In genomic region chr10:115470621-115471334, GRCm38 (mm10) we compare ENCODE assay signal across 10 mouse cellular contexts.
DNase-seq lines count a peak whose midpoint lies in the region; ATAC-seq and TF ChIP-seq lines count a peak whose summit lies in the region.
"Had no signal": no experiment of that assay in that cellular context is flagged by ENCODE, and none has a peak within 500 bp of the region (broad histone marks: within the 10 kb centered on the region; RNA-seq: fewer than 3 reads in every experiment).

No protein-coding gene starts in this region.

- H3K27ac ChIP-seq in kidney, embryonic 15.5 days: no peak overlapping the region
- H3K27ac ChIP-seq in embryonic facial prominence, embryonic 11.5 days (replicated peaks; ENCODE audit: low read depth, low read length): no peak overlapping the region
- H3K27ac ChIP-seq in hindbrain, postnatal 0 days: peak overlapping the region; percentile 16; the same call in 1 of the 2 replicates
- H3K27ac ChIP-seq in neural tube, embryonic 13.5 days (replicated peaks): peak overlapping the region; percentile 73

- peak overlapping the region; percentile 38 for H3K4me3 ChIP-seq in kidney, embryonic 15.5 days (replicated peaks)
- H3K4me3 ChIP-seq in embryonic facial prominence, embryonic 11.5 days (ENCODE audit: low read depth, low read length): peak overlapping the region; percentile 14
- peak overlapping the region; percentile 33 for H3K4me3 ChIP-seq in hindbrain, postnatal 0 days (ENCODE audit: low read length)
- peak overlapping the region; percentile 37 for H3K4me3 ChIP-seq in neural tube, embryonic 13.5 days

- ATAC-seq in kidney, embryonic 15.5 days (replicated peaks; ENCODE audit: low FRiP score): no peak
- ATAC-seq in embryonic facial prominence, embryonic 11.5 days (replicated peaks; ENCODE audit: insufficient number of reproducible peaks, low FRiP score, low TSS enrichment, low read depth): no peak
- peak; percentile 66 for ATAC-seq in hindbrain, postnatal 0 days
- peak; percentile 58; the same call in 1 of the 2 replicates for ATAC-seq in neural tube, embryonic 13.5 days (ENCODE audit: low read depth)
- ATAC-seq: Patski had no signal

- no peaks in the 10 kb centered on the region for H3K9me3 ChIP-seq in kidney, embryonic 15.5 days (replicated peaks)
- H3K9me3 ChIP-seq in embryonic facial prominence, embryonic 11.5 days (replicated peaks; ENCODE audit: control insufficient read depth, low read length): no peaks in the 10 kb centered on the region
- H3K9me3 ChIP-seq in hindbrain, postnatal 0 days (ENCODE audit: low read length): no peaks in the 10 kb centered on the region
- H3K9me3 ChIP-seq in neural tube, embryonic 13.5 days: no peaks in the 10 kb centered on the region

- H3K27me3 ChIP-seq in kidney, embryonic 15.5 days: no peaks in the 10 kb centered on the region
- no peaks in the 10 kb centered on the region for H3K27me3 ChIP-seq in embryonic facial prominence, embryonic 11.5 days (ENCODE audit: control insufficient read depth, insufficient read depth, low read length)
- H3K27me3 ChIP-seq in hindbrain, postnatal 0 days (ENCODE audit: insufficient read depth, low read length): no peaks in the 10 kb centered on the region
- peaks cover 5% of the 10 kb centered on the region; the same call in 1 of the 2 replicates for H3K27me3 ChIP-seq in neural tube, embryonic 13.5 days

- no peaks in the 10 kb centered on the region for H3K36me3 ChIP-seq in kidney, embryonic 15.5 days
- H3K36me3 ChIP-seq in embryonic facial prominence, embryonic 11.5 days (replicated peaks; ENCODE audit: control insufficient read depth, insufficient read depth, low read depth, low read length): no peaks in the 10 kb centered on the region
- H3K36me3 ChIP-seq in hindbrain, postnatal 0 days (ENCODE audit: insufficient read depth, low read length): no peaks in the 10 kb centered on the region
- H3K36me3 ChIP-seq in neural tube, embryonic 13.5 days: no peaks in the 10 kb centered on the region

- peak overlapping the region; percentile 51 for H3K4me2 ChIP-seq in kidney, embryonic 15.5 days
- no peak overlapping the region; the same call in 1 of the 2 replicates for H3K4me2 ChIP-seq in embryonic facial prominence, embryonic 11.5 days (ENCODE audit: low read depth, low read length)
- H3K4me2 ChIP-seq in hindbrain, postnatal 0 days (ENCODE audit: low read depth, low read length): peak overlapping the region; percentile 49
- H3K4me2 ChIP-seq in neural tube, embryonic 13.5 days: peak overlapping the region; percentile 52

- no peak for DNase-seq in kidney, postnatal 36 days
- peak; percentile 46 for DNase-seq in embryonic facial prominence, embryonic 11.5 days (ENCODE audit: low spot score)
- DNase-seq in hindbrain, postnatal 0 days (ENCODE audit: low spot score): peak; percentile 68
- no peak for DNase-seq in spleen, postnatal 10 days (ENCODE audit: low spot score in 2 of 2)
- DNase-seq in lung, postnatal 14 days: no peak
- DNase-seq in spleen, adult 18-20 months: no peak
- DNase-seq: kidney, adult 8-10 months had no signal

- no peak overlapping the region for H3K9ac ChIP-seq in kidney, embryonic 15.5 days
- H3K9ac ChIP-seq in embryonic facial prominence, embryonic 11.5 days (replicated peaks; ENCODE audit: low read length): no peak overlapping the region
- no peak overlapping the region; the same call in 1 of the 2 replicates for H3K9ac ChIP-seq in hindbrain, postnatal 0 days (replicated peaks; ENCODE audit: low read length)
- peak overlapping the region; percentile 52 for H3K9ac ChIP-seq in neural tube, embryonic 13.5 days

- TF ChIP-seq CTCF in hindbrain, postnatal 0 days (IDR thresholded peaks at IDR 0.05; ENCODE audit: low read depth): no peak

- 36% methylated on average over 17 of the region's 17 CpGs for WGBS in kidney, embryonic 15.5 days
- WGBS in embryonic facial prominence, embryonic 11.5 days: 40% methylated on average over 17 of the region's 17 CpGs
- 46% methylated on average over 17 of the region's 17 CpGs for WGBS in hindbrain, postnatal 0 days
- WGBS in neural tube, embryonic 13.5 days: 30% methylated on average over 17 of the region's 17 CpGs

- peaks cover 5% of the 10 kb centered on the region; the same call in 1 of the 2 replicates for H3K4me1 ChIP-seq in kidney, embryonic 15.5 days
- H3K4me1 ChIP-seq in embryonic facial prominence, embryonic 11.5 days (ENCODE audit: control insufficient read depth, insufficient read depth, low read length): no peaks in the 10 kb centered on the region
- no peaks in the 10 kb centered on the region for H3K4me1 ChIP-seq in hindbrain, postnatal 0 days (ENCODE audit: insufficient read depth, low read length)
- peaks cover 9% of the 10 kb centered on the region for H3K4me1 ChIP-seq in neural tube, embryonic 13.5 days (replicated peaks)

Comparison
In these comparisons a context has a peak if more than half of its experiments do, and no peak if none do; other contexts are left out.
1. ATAC-seq: peak in hindbrain, postnatal 0 days (single experiment) and neural tube, embryonic 13.5 days (single experiment); none in kidney, embryonic 15.5 days (single experiment) and embryonic facial prominence, embryonic 11.5 days (single experiment).
2. H3K27ac ChIP-seq: peak in hindbrain, postnatal 0 days (single experiment) and neural tube, embryonic 13.5 days (single experiment); none in kidney, embryonic 15.5 days (single experiment) and embryonic facial prominence, embryonic 11.5 days (single experiment).
3. DNase-seq: peak in embryonic facial prominence, embryonic 11.5 days (single experiment) and hindbrain, postnatal 0 days (single experiment); none in kidney, postnatal 36 days (0 of 2), spleen, postnatal 10 days (0 of 2), lung, postnatal 14 days (single experiment) and spleen, adult 18-20 months (0 of 2).
4. Peak in every context shown above with its lines, with median percentiles within 50 percentile points of each other: H3K4me3 ChIP-seq.